Mouse (Mus musculus): ENCODE measurements around the gene Tle2. TPM values are rescaled to one million over a fixed set of nuclear protein-coding genes. Genes with fewer than 3 reads are reported as not detected.

Tle2 gene
- total RNA-seq, 2 experiments from 2014 or later = 0.51 to 1.1 TPM

Other genes starting within 250 kb of the Tle2 start
- 0.34 and 0.85 TPM in 2 replicates for gene Tbxa2r, start 245.8 kb upstream of the Tle2 start, total RNA-seq (2015)
- 0.07 and 0.28 TPM in 2 replicates for gene Tbxa2r, start 245.8 kb upstream of the Tle2 start, total RNA-seq (2017)
- not detected in 2 replicates for gene Gipc3, start 231.3 kb upstream of the Tle2 start, total RNA-seq (2015)
- not detected in 2 replicates for gene Gipc3, start 231.3 kb upstream of the Tle2 start, total RNA-seq (2017)
- gene Hmg20b, start 224.1 kb upstream of the Tle2 start, total RNA-seq (2015) = 27.4 and 33.0 TPM in 2 replicates
- gene Hmg20b, start 224.1 kb upstream of the Tle2 start, total RNA-seq (2017) = 18.1 and 24.5 TPM in 2 replicates
- 4.1 and 4.6 TPM in 2 replicates for gene Mfsd12, start 217.1 kb upstream of the Tle2 start, total RNA-seq (2015)
- 7.4 TPM in 2 replicates for gene Mfsd12, start 217.1 kb upstream of the Tle2 start, total RNA-seq (2017)
- gene 4930404N11Rik, start 208.7 kb upstream of the Tle2 start, total RNA-seq (2015) = 0.49 and 1.3 TPM in 2 replicates
- gene 4930404N11Rik, start 208.7 kb upstream of the Tle2 start, total RNA-seq (2017) = 0.37 and 0.49 TPM in 2 replicates
- gene Fzr1, start 196.0 kb upstream of the Tle2 start, total RNA-seq (2015) = 22.7 and 23.8 TPM in 2 replicates
- gene Fzr1, start 196.0 kb upstream of the Tle2 start, total RNA-seq (2017) = 20.9 and 24.0 TPM in 2 replicates
- 5.4 and 5.7 TPM in 2 replicates for gene Dohh, start 190.1 kb upstream of the Tle2 start, total RNA-seq (2015)
- gene Dohh, start 190.1 kb upstream of the Tle2 start, total RNA-seq (2017) = 21.9 and 42.4 TPM in 2 replicates
- 0.83 and 2.9 TPM in 2 replicates for gene Gm48551, start 190.1 kb upstream of the Tle2 start, total RNA-seq (2015)
- 0.33 TPM in 1 of 2 replicates, not detected in the other for gene Gm48551, start 190.1 kb upstream of the Tle2 start, total RNA-seq (2017)
- not detected in 2 replicates for gene Gm48552, start 185.6 kb upstream of the Tle2 start, total RNA-seq (2015)
- gene Gm48552, start 185.6 kb upstream of the Tle2 start, total RNA-seq (2017) = 0.26 and 1.4 TPM in 2 replicates
- gene Smim24, start 181.5 kb upstream of the Tle2 start, total RNA-seq (2015) = 30.6 and 34.0 TPM in 2 replicates
- 6.5 and 11.5 TPM in 2 replicates for gene Smim24, start 181.5 kb upstream of the Tle2 start, total RNA-seq (2017)
- 51.4 and 54.5 TPM in 2 replicates for gene Nfic, start 118.9 kb upstream of the Tle2 start, total RNA-seq (2015)
- 6.2 and 8.6 TPM in 2 replicates for gene Nfic, start 118.9 kb upstream of the Tle2 start, total RNA-seq (2017)
- not detected in 2 replicates for gene Celf5, start 91.9 kb upstream of the Tle2 start, total RNA-seq (2015)
- gene Celf5, start 91.9 kb upstream of the Tle2 start, total RNA-seq (2017) = 0.24 TPM in 1 of 2 replicates, not detected in the other
- gene Ncln, start 78.2 kb upstream of the Tle2 start, total RNA-seq (2015) = 55.8 and 62.8 TPM in 2 replicates
- gene Ncln, start 78.2 kb upstream of the Tle2 start, total RNA-seq (2017) = 72.4 and 76.3 TPM in 2 replicates
- gene S1pr4, start 74.4 kb upstream of the Tle2 start, total RNA-seq (2015) = 22.8 and 23.9 TPM in 2 replicates
- 28.1 and 29.3 TPM in 2 replicates for gene S1pr4, start 74.4 kb upstream of the Tle2 start, total RNA-seq (2017)
- gene Gna15, start 50.3 kb upstream of the Tle2 start, total RNA-seq (2015) = 34.3 and 35.9 TPM in 2 replicates
- gene Gna15, start 50.3 kb upstream of the Tle2 start, total RNA-seq (2017) = 31.5 and 42.4 TPM in 2 replicates
- 4.9 and 7.8 TPM in 2 replicates for gene Gna11, start 29.4 kb upstream of the Tle2 start, total RNA-seq (2015)
- gene Gna11, start 29.4 kb upstream of the Tle2 start, total RNA-seq (2017) = 7.1 and 8.1 TPM in 2 replicates
- gene Aes, start 15.1 kb upstream of the Tle2 start, total RNA-seq (2015) = 345 and 384 TPM in 2 replicates
- gene Aes, start 15.1 kb upstream of the Tle2 start, total RNA-seq (2017) = 238 and 282 TPM in 2 replicates
- 1.9 and 8.9 TPM in 2 replicates for gene Tle6, start 26.5 kb downstream of the Tle2 start, total RNA-seq (2015)
- 6.5 and 11.4 TPM in 2 replicates for gene Tle6, start 26.5 kb downstream of the Tle2 start, total RNA-seq (2017)
- 1.7 and 2.0 TPM in 2 replicates for gene BC025920, start 31.7 kb downstream of the Tle2 start, total RNA-seq (2015)
- 2.3 and 2.4 TPM in 2 replicates for gene BC025920, start 31.7 kb downstream of the Tle2 start, total RNA-seq (2017)
- gene Sirt6, start 53.2 kb downstream of the Tle2 start, total RNA-seq (2015) = 6.3 and 8.0 TPM in 2 replicates
- gene Sirt6, start 53.2 kb downstream of the Tle2 start, total RNA-seq (2017) = 2.5 and 6.4 TPM in 2 replicates
- gene Ankrd24, start 54.0 kb downstream of the Tle2 start, total RNA-seq (2015) = 1.0 and 1.1 TPM in 2 replicates
- 1.7 and 1.8 TPM in 2 replicates for gene Ankrd24, start 54.0 kb downstream of the Tle2 start, total RNA-seq (2017)
- gene Gm10778, start 74.5 kb downstream of the Tle2 start, total RNA-seq (2015) = 3.0 and 5.4 TPM in 2 replicates
- gene Gm10778, start 74.5 kb downstream of the Tle2 start, total RNA-seq (2017) = 3.4 and 4.9 TPM in 2 replicates
- 16.6 and 23.7 TPM in 2 replicates for gene Zfp433, start 130.3 kb downstream of the Tle2 start, total RNA-seq (2015)
- gene Zfp433, start 130.3 kb downstream of the Tle2 start, total RNA-seq (2017) = 7.9 and 13.9 TPM in 2 replicates
- 1.3 and 4.1 TPM in 2 replicates for gene Gm3055, start 196.6 kb downstream of the Tle2 start, total RNA-seq (2015)
- gene Gm3055, start 196.6 kb downstream of the Tle2 start, total RNA-seq (2017) = 0.89 and 2.3 TPM in 2 replicates
- 1.2 and 2.6 TPM in 2 replicates for gene Gm4767, start 237.6 kb downstream of the Tle2 start, total RNA-seq (2015)
- gene Gm4767, start 237.6 kb downstream of the Tle2 start, total RNA-seq (2017) = not detected in 2 replicates